Mouse (Mus musculus) limb, embryonic 15.5 days (tissue): ENCODE data around the gene Nup93. TPM values are rescaled to one million over a fixed set of nuclear protein-coding genes. Genes with fewer than 3 reads are reported as not detected.
A peak's percentile ranks its signal among the peaks of the same experiment; 100 is the strongest.

Source experiments
- ATAC-seq: fragments of 200-750 bp; cut with Nextera tagmentation; 2 replicates; pipeline ENCODE4 v1.8.0; 2017; ENCODE audit warnings: low read depth, moderate TSS enrichment; ENCODE audit not compliant: insufficient number of reproducible peaks, low FRiP score, low TSS enrichment
- H3K27ac ChIP-seq: fragments of 300-500 bp; sonication (generic); 2 replicates; pipeline ENCODE4 v1.5.1; 2015; ENCODE audit warnings: moderate library complexity, mild to moderate bottlenecking, inconsistent platforms
- H3K27me3 ChIP-seq: fragments of 300-500 bp; sonication (generic); 2 replicates; pipeline ENCODE4 v1.6.1; 2015; ENCODE audit warnings: inconsistent platforms
- H3K36me3 ChIP-seq: fragments of 300-500 bp; sonication (generic); 2 replicates; pipeline ENCODE4 v1.6.1; 2015; ENCODE audit warnings: inconsistent platforms
- H3K4me1 ChIP-seq: fragments of 300-500 bp; sonication (generic); 2 replicates; pipeline ENCODE4 v1.6.1; 2015; ENCODE audit warnings: inconsistent platforms
- H3K4me2 ChIP-seq: fragments of 300-500 bp; sonication (generic); 2 replicates; pipeline ENCODE4 v1.6.1; 2015; ENCODE audit warnings: mild to moderate bottlenecking, inconsistent platforms
- H3K4me3 ChIP-seq: fragments of 300-500 bp; sonication (generic); 2 replicates; pipeline ENCODE4 v1.5.1; 2015; ENCODE audit warnings: mild to moderate bottlenecking, inconsistent platforms
- H3K9ac ChIP-seq: fragments of 300-500 bp; sonication (generic); 2 replicates; pipeline ENCODE4 v1.6.1; 2015; ENCODE audit warnings: inconsistent platforms
- H3K9me3 ChIP-seq: fragments of 300-500 bp; sonication (generic); 2 replicates; pipeline ENCODE4 v1.6.1; 2016; ENCODE audit warnings: inconsistent platforms
- WGBS: fragments of 180-500 bp; shearing (Covaris S2); methylation state at CpG from one replicate; pipeline ENCODE4 v1.1.7; 2015; 5-methylcytosine and 5-hydroxymethylcytosine counted together
- polyA plus RNA-seq: library from polyadenylated mRNA; unstranded; fragments of >200 nt; fragmentation: Nextera tagmentation; extraction: Ambion mirVana; gene quantifications from 2 replicates; pipeline ENCODE4 v1.2.1, GENCODE M21; 2015

The Nup93 gene
- polyA plus RNA-seq, 1 experiment from 2014 or later = 63.0 TPM

GRCm38 (mm10) chr8:94178857-94179712, 35.3 kb upstream of the Nup93 start, which contains the start of gene Mt1:
Gene Mt1, plus strand, starts transcription at chr8:94179082.
- peak; percentile 68 for ATAC-seq
- H3K9me3 ChIP-seq = no peaks in the 10 kb centered on the region
- peak within 1 kb of the TSS; percentile 37 for H3K9ac ChIP-seq
- H3K4me1 ChIP-seq = peaks cover 35% of the 10 kb centered on the region
- peak within 1 kb of the TSS; percentile 41 for H3K4me3 ChIP-seq
- H3K4me2 ChIP-seq = peak within 1 kb of the TSS; percentile 75
- no peaks in the 10 kb centered on the region for H3K36me3 ChIP-seq
- WGBS = under 1% methylated on average over 50 of the region's 50 CpGs
- H3K27me3 ChIP-seq = peaks cover 91% of the 10 kb centered on the region
- no peak within 1 kb of the TSS; the same call in 1 of the 2 replicates for H3K27ac ChIP-seq

GRCm38 (mm10) chr8:94179713-94180560, 34.4 kb upstream of the Nup93 start:
- Histone ChIP-seq H3K4me2 (peak overlapping the region; percentile 75), H3K9ac (no peak overlapping the region)

DNA sequence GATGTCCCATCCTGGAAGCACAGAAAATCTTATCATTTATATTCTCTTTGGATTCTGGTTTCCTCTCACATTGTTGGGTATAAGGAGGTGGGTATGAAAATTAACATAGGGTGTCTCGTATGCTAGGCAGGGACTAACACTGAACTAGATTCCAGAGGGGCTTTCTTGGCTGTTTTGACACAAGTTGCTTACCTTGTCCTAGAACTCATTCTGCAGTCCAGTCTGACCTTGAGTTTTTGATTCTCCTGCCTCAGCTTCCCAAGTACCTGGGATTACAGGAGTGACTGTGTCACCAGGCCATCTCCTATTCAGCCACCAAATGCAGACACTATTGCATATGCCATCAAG, 33.8 kb upstream of the Nup93 start:
- no peak overlapping the region for H3K27ac ChIP-seq
- 88% methylated on average over 1 of the region's 1 CpGs for WGBS
- no peak overlapping the region for H3K9ac ChIP-seq
- H3K4me3 ChIP-seq = no peak overlapping the region
- H3K9me3 ChIP-seq = no peaks in the 10 kb centered on the region
- H3K36me3 ChIP-seq = no peaks in the 10 kb centered on the region
- H3K4me2 ChIP-seq = no peak overlapping the region
- H3K27me3 ChIP-seq = peaks cover 88% of the 10 kb centered on the region
- ATAC-seq = no peak
- H3K4me1 ChIP-seq = peaks cover 41% of the 10 kb centered on the region

More at GRCm38 (mm10) chr8:94179713-94180560, 34.4 kb upstream of the Nup93 start:
- no peaks in the 10 kb centered on the region for H3K36me3 ChIP-seq
- no peak overlapping the region for H3K27ac ChIP-seq
- peaks cover 41% of the 10 kb centered on the region for H3K4me1 ChIP-seq
- H3K27me3 ChIP-seq = peaks cover 90% of the 10 kb centered on the region
- no peak for ATAC-seq
- peak overlapping the region; percentile 41 for H3K4me3 ChIP-seq
- 3% methylated on average over 25 of the region's 25 CpGs for WGBS
- no peaks in the 10 kb centered on the region for H3K9me3 ChIP-seq

GRCm38 (mm10) chr8:94182055-94182929, 32.1 kb upstream of the Nup93 start:
- no peak overlapping the region for H3K9ac ChIP-seq
- H3K4me1 ChIP-seq = peaks cover 52% of the 10 kb centered on the region
- peak overlapping the region; percentile 42 for H3K4me2 ChIP-seq
- no peak for ATAC-seq
- no peaks in the 10 kb centered on the region for H3K9me3 ChIP-seq
- WGBS = 60% methylated on average over 13 of the region's 13 CpGs
- H3K4me3 ChIP-seq = no peak overlapping the region
- no peak overlapping the region for H3K27ac ChIP-seq
- H3K27me3 ChIP-seq = peaks cover 89% of the 10 kb centered on the region
- H3K36me3 ChIP-seq = no peaks in the 10 kb centered on the region

- Histone ChIP-seq H3K27me3 (peaks cover 90% of the 10 kb centered on the region), H3K4me2 (peak overlapping the region; percentile 42), H3K4me1 (peaks cover 55% of the 10 kb centered on the region), H3K9me3 (no peaks in the 10 kb centered on the region), H3K9ac (no peak overlapping the region), H3K4me3 (peak overlapping the region; percentile 23), H3K27ac (no peak overlapping the region), H3K36me3 (no peaks in the 10 kb centered on the region)
- peak; percentile 37; the same call in 1 of the 2 replicates for ATAC-seq
- 0% methylated on average over 16 of the region's 16 CpGs for WGBS
Observed at GRCm38 (mm10) chr8:94183117-94183516, 31.2 kb upstream of the Nup93 start.

DNA sequence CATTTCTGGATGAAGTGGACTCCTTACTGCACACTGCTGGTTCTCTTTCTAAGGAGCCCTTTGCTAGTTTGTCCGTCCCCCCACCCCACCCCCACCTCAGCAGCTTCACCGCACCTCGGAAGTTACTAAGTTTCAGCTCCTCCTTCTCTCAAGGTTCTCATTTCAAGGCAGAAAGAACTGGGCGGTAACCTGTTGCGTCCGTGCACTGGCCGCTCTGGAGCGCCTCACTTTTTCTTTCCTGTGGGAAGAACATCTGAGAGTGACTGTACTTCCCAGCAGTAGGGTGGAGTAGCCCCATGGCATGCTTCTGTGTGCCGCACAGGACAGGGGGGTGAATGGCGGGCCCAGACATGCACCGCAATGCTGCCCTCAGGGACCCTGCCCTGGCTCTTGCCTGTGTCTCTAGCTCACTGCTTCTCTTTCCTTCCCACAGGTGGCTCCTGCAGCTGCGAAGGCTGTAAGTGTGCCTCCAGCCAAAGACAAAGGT, 30.0 kb upstream of the Nup93 start:
- Histone ChIP-seq H3K36me3 (no peaks in the 10 kb centered on the region), H3K4me3 (no peak overlapping the region), H3K27ac (peak overlapping the region; percentile 27; the same call in 1 of the 2 replicates), H3K9ac (no peak overlapping the region), H3K9me3 (no peaks in the 10 kb centered on the region), H3K27me3 (peaks cover 77% of the 10 kb centered on the region), H3K4me2 (peak overlapping the region; percentile 42; the same call in 1 of the 2 replicates), H3K4me1 (peaks cover 45% of the 10 kb centered on the region)
- WGBS = 13% methylated on average over 12 of the region's 12 CpGs
- no peak for ATAC-seq

GRCm38 (mm10) chr8:94185791-94186190, 28.6 kb upstream of the Nup93 start:
- Histone ChIP-seq H3K27me3 (peaks cover 67% of the 10 kb centered on the region), H3K4me3 (no peak overlapping the region), H3K9me3 (no peaks in the 10 kb centered on the region), H3K9ac (no peak overlapping the region), H3K4me1 (peaks cover 36% of the 10 kb centered on the region), H3K27ac (no peak overlapping the region), H3K4me2 (no peak overlapping the region), H3K36me3 (no peaks in the 10 kb centered on the region)
- WGBS = 58% methylated on average over 6 of the region's 6 CpGs
- no peak for ATAC-seq

DNA sequence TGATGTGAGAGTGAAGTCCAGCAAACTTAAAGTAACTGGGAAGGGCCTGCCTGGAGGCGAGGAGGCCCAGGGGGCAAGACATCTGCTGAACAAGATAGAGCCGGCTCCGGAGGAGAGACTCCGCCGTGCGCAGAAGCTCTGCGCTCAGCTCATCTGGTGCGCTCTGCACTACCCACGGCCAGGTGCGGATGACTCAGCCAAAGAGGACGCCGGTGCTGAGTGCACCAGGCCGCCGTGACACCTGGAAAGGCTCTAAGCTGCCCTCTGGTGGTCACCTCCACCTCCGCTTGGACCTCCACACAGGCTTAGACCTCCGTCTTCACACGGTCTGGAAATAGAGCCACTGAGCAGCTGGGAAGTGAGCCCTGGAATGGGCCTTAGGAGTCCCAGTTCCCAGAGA, 27.8 kb upstream of the Nup93 start:
- Histone ChIP-seq H3K4me3 (no peak overlapping the region), H3K27ac (no peak overlapping the region), H3K9ac (0 out of 2 replicates have a peak overlapping the region, but pooled peaks have one; percentile 21), H3K4me1 (peaks cover 40% of the 10 kb centered on the region), H3K4me2 (peak overlapping the region; percentile 36), H3K9me3 (no peaks in the 10 kb centered on the region), H3K27me3 (peaks cover 64% of the 10 kb centered on the region), H3K36me3 (no peaks in the 10 kb centered on the region)
- WGBS = 6% methylated on average over 17 of the region's 17 CpGs
- ATAC-seq = peak; percentile 35; the same call in 1 of the 2 replicates

- H3K9ac ChIP-seq = no peak overlapping the region
- no peaks in the 10 kb centered on the region for H3K9me3 ChIP-seq
- WGBS = 41% methylated on average over 21 of the region's 21 CpGs
- H3K36me3 ChIP-seq = no peaks in the 10 kb centered on the region
- H3K4me3 ChIP-seq = no peak overlapping the region
- H3K4me2 ChIP-seq = no peak overlapping the region
- peaks cover 55% of the 10 kb centered on the region for H3K27me3 ChIP-seq
- ATAC-seq = no peak
- no peak overlapping the region for H3K27ac ChIP-seq
- peaks cover 40% of the 10 kb centered on the region for H3K4me1 ChIP-seq
Observed at GRCm38 (mm10) chr8:94187290-94188002, 26.9 kb upstream of the Nup93 start.

DNA sequence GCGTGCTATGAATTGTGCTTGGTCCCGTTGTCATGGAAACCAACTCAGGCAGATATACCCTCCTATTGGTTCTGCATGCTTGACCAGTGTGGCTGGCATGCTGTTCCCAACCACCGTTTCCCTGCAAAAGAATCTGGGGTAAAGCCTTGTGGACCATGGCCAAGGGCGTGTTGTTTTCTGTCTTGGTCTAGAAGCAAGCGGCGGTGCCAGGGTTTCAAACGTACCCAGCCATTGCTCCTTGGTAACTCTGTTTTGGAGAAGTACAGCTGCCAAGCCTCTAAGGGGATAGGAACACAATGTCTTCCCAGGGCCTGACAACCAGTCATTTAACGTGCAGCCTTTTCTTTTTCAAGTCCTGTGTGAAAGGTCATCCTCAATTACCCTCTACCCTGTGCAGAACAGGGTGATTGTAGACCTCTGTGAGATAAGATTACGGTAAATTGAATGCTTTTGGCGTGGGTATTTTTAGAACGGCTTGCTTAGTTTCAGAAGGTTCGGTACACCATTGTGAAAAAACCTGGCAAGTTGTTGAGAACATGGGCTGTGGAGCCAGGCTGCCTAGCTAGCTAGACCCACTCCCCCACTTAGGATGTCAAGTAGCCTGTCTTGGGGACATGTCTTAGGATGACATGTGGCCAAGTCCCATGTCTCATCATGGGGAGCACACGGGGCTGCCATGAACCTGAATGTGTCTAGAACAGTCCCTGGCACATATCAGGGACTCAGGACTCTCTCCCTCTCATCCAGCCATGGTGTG, 24.9 kb upstream of the Nup93 start:
- H3K4me1 ChIP-seq = peaks cover 20% of the 10 kb centered on the region
- no peaks in the 10 kb centered on the region for H3K9me3 ChIP-seq
- ATAC-seq = no peak
- H3K27me3 ChIP-seq = peaks cover 35% of the 10 kb centered on the region
- no peak overlapping the region for H3K9ac ChIP-seq
- no peak overlapping the region for H3K27ac ChIP-seq
- WGBS = 76% methylated on average over 13 of the region's 13 CpGs
- H3K4me3 ChIP-seq = no peak overlapping the region
- H3K36me3 ChIP-seq = no peaks in the 10 kb centered on the region
- no peak overlapping the region for H3K4me2 ChIP-seq
